Mouse (Mus musculus): ENCODE measurements at regions not wholly inside any gene's neighbourhood (a gene's known extent, or its start where the extent isn't known, plus 50 kb on each side); places are given as distances from the start of the nearest gene placed in this dataset.

DNA sequence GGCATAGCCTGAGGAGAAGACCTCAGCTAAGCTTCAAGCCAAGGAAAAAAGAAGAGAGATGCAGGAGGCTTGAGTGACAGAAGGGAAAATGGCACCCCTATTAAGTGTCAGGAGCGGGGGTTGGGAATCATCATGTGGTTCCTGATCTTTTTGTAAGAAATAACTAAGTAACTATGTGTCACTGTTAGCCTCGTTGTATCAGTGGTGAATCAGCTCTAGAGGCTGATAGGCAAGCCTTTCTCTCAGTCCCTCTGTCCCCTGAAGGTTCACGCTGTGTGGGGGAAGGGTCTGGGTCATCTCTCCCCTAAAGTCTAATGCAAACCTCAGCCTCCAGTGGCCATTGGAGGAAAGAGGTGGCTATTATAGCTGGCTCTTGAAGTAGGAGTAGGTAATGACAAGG is 99.1 kb upstream of the Sox2 start:
- TF ChIP-seq CTCF (IDR thresholded peaks at IDR 0.05; ENCODE audit: control insufficient read depth, insufficient read depth, insufficient read length) (no peak), USF1 (IDR thresholded peaks at IDR 0.05; ENCODE audit: low read depth) (no peak), CEBPB (IDR thresholded peaks at IDR 0.05; ENCODE audit: low read depth) (no peak), MYOG (IDR thresholded peaks at IDR 0.05; ENCODE audit: control insufficient read depth, extremely low read depth, insufficient read length) (no peak), FOSL1 (IDR thresholded peaks at IDR 0.05; ENCODE audit: insufficient read depth, low read length, poor library complexity, severe bottlenecking) (no peak), MAX (IDR thresholded peaks at IDR 0.05) (no peak)
